Mouse (Mus musculus) liver, embryonic 14.5 days (tissue): ENCODE data around the gene Gpr146.

ENCODE experiments used
- CTCF ChIP-seq: IDR thresholded peaks from 2 replicates; pipeline ENCODE4 v1.5.1; 2016; ENCODE audit warnings: antibody characterized with exemption, low read depth, control low read depth
- EP300 ChIP-seq: IDR thresholded peaks from 2 replicates; pipeline ENCODE4 v1.6.1; 2016; ENCODE audit warnings: antibody characterized with exemption, low read depth

GRCm38 (mm10) chr5:139411117-139411516, 33.6 kb downstream of the Gpr146 start:
- no peak for TF ChIP-seq EP300
- no peak for TF ChIP-seq CTCF
